Mouse (Mus musculus): ENCODE measurements around the gene Pdhb.

GRCm38 (mm10) chr14:8222561-8222960 is 49.7 kb upstream of the Pdhb start:
- TF ChIP-seq POLR2A (IDR thresholded peaks at IDR 0.05; ENCODE audit: low read depth, low read length) (no peak), CTCF (IDR thresholded peaks at IDR 0.05; ENCODE audit: extremely low read depth, insufficient read length, insufficient replicate concordance, low read depth, low read length) (no peak)
